Mouse (Mus musculus) c-Kit-positive CD71-negative TER-119-negative erythroid progenitor cells, embryonic 14.5 days (primary cell): ENCODE results near the gene Uck2.

ENCODE experiments used
- DNase-seq: peaks from one replicate; pipeline ENCODE4 v3.0.0-alpha.2; 2013; ENCODE audit warnings: low read depth

The Uck2 gene

GRCm38 (mm10) chr1:167208816-167209215 lies 76.3 kb downstream of the Uck2 start:
- DNase-seq = no peak

GRCm38 (mm10) chr1:167205177-167205750 lies 79.9 kb downstream of the Uck2 start:
- DNase-seq = no peak

DNA sequence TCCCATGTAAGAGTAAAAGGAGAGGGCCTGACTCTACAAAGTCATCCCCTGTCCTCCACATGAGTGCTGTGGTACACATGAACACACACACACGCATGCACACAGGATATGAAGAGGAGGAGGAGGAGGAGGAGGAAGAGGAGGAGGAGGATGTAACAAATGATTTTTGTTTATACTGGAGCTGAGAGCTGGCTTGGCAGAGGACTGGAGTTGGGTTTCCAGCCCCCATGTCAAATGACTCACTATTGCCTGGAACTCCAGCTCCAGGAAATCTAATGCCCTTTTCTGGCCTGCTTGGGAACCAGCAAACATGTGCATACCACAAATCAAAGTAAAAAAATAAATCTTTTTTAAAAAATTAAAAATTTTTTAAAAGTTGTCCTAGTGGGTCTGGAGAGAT lies 80.7 kb downstream of the Uck2 start:
- DNase-seq = no peak

- DNase-seq = no peak
These were observed 90.4 kb downstream of the Uck2 start for GRCm38 (mm10) chr1:167194766-167195165.

GRCm38 (mm10) chr1:167187791-167188190 lies 97.3 kb downstream of the Uck2 start:
- no peak for DNase-seq

GRCm38 (mm10) chr1:167181919-167182616 lies 103.1 kb downstream of the Uck2 start:
- DNase-seq = no peak
